Mouse (Mus musculus) spleen, postnatal 10 days (tissue): ENCODE results near the gene Hist1h2ae.
"Not testable (repeated sequence)": the region's sequence is repeated elsewhere in the genome, so short reads cannot be mapped to it uniquely, and the experiment has no call there.

Experiments used
- DNase-seq, 2 experiments: peaks; one replicate each; pipeline ENCODE4 v3.0.0; 2021 to 2022; ENCODE audit warnings: low spot score in 2 of 2

Gene Hist1h2ae

DNA sequence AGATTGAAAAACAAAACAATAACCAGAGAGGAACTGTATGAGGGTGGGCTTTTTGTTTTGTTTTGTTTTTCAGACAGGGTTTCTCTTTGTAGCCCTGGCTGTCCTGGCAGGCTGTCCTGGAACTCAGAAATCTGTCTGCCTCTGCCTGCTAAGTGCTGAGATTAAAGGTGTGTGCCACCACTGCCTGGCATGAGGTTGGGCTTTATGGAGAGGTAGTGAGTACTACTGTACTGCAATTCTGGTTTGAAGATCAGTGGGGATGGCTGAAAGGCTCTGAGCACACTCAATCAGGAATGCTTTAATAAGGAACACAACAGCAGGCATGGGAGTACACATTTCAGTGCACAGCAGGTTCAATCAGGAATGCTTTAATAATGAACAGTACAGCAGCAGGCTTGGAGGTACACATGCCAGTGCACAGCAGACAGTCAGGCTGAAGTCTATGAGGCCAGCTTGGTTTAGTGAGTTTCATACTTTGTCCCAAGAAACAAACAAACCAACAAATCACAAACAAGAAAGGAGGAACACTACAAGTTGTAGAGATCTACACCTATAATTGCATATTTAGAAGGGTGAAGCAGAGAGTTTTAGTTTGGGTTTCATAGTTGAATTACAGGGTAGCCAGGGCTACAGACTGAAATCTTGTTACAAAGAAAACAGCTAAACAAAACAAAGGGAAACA lies 12.5 kb upstream of the Hist1h2ae start:
- DNase-seq, result peak; percentile 38 to 44

- peak; percentile 28 to 40 for DNase-seq
These were observed 11.4 kb upstream of the Hist1h2ae start for GRCm38 (mm10) chr13:23582219-23583056.

GRCm38 (mm10) chr13:23581408-23582218 lies 10.6 kb upstream of the Hist1h2ae start, which contains the start of gene Hist1h4d:
Hist1h4d (plus strand) TSS chr13:23581598.
- peak; percentile 93 to 97 for DNase-seq

GRCm38 (mm10) chr13:23577835-23578234 lies 6.8 kb upstream of the Hist1h2ae start:
- DNase-seq, result no peak

- peak in 1 of 2 experiments; percentile 47 for DNase-seq
These were observed 6.1 kb upstream of the Hist1h2ae start for GRCm38 (mm10) chr13:23576906-23577639.

GRCm38 (mm10) chr13:23576351-23576881 lies 5.4 kb upstream of the Hist1h2ae start:
- DNase-seq, result peak; percentile 38 to 50

DNA sequence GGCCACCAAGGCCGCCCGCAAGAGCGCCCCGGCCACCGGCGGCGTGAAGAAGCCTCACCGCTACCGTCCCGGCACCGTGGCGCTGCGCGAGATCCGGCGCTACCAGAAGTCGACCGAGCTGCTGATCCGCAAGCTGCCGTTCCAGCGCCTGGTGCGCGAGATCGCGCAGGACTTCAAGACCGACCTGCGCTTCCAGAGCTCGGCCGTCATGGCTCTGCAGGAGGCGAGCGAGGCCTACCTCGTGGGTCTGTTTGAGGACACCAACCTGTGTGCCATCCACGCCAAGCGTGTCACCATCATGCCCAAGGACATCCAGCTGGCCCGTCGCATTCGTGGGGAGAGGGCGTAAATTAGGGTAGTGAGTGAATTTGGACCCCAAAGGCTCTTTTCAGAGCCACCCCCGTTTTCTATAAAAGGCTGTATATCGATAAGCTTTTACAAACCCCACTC lies 4.9 kb upstream of the Hist1h2ae start:
- peak; percentile 53 to 67 for DNase-seq

GRCm38 (mm10) chr13:23575271-23575851 lies 4.3 kb upstream of the Hist1h2ae start, which contains the start of gene Hist1h3d:
Hist1h3d (plus strand) TSS chr13:23575763.
- peak; percentile 68 to 82 for DNase-seq

GRCm38 (mm10) chr13:23574546-23575170 lies 3.6 kb upstream of the Hist1h2ae start:
- DNase-seq, result not testable (repeated sequence)

- DNase-seq, result peak; percentile 91
These were observed 3.0 kb upstream of the Hist1h2ae start, which contains the start of the genes Hist1h2bf and Hist1h2ad for GRCm38 (mm10) chr13:23573898-23574524. Hist1h2bf (minus strand) TSS chr13:23574196. Hist1h2ad (plus strand) TSS chr13:23574381.

DNA sequence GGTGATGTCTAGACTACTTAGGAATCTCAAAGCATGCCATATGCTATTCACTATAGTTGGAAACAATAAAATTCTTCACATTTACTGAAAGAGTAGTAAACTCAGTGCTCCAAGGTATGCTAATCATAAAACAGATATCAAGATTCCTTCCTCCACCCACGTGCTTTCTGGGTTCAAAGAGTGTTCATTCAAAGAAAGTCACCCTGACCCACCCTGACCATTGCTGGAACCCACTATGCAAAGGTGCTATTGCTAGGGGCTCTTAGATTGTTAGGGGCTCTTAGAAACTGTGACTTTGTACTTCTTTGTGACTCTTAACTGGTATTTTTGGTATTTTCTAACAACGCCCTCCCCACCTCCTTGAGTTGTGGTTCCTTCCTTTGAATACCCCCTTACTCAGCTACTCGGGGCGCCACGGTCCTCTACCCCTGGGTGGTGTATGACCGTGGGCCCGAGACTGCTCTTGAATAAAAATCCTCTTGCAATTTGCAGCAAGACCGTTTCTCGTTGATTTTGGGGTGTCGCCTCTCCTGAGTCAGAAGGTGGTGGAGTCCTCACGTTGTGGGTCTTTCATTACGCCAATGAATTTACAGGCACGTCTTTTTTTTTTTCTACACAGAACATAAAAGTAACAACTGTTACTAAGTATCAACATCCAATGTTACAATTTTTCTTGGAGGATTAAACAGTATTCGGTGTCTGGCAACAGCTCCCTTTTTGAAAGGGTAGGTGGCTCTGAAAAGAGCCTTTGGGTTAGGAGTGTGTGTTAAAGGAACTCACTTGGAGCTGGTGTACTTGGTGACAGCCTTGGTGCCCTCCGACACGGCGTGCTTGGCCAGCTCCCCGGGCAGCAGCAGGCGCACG lies 2.2 kb upstream of the Hist1h2ae start:
- DNase-seq, result peak; percentile 61 to 65

GRCm38 (mm10) chr13:23572218-23573033 lies 1.4 kb upstream of the Hist1h2ae start:
- no peak for DNase-seq

DNA sequence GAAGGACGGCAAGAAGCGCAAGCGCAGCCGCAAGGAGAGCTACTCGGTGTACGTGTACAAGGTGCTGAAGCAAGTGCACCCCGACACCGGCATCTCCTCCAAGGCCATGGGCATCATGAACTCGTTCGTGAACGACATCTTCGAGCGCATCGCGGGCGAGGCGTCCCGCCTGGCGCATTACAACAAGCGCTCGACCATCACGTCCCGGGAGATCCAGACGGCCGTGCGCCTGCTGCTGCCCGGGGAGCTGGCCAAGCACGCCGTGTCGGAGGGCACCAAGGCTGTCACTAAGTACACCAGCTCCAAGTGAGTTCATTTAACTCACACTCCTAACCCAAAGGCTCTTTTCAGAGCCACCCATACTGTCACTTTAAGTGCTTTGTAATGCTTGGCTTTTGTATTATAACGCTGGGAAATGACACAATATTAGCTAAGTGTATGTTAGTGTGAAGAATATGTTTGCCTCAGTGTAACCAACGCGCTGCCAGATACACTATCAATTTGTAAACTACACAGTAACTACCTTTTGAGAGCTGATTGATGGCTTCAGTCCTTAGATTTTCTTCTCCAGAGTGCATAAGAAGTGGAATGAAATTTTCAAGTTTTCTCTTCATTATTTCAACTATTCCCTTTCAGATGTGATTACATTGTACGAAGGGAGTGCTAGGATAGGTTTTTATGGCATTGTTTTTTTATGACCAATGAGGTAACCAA lies 641 bp upstream of the Hist1h2ae start:
- peak in 1 of 2 experiments; percentile 60 for DNase-seq

GRCm38 (mm10) chr13:23570261-23571021 lies 579 bp downstream of the Hist1h2ae start:
- DNase-seq, result not testable (repeated sequence)

GRCm38 (mm10) chr13:23564482-23564881 lies 6.5 kb downstream of the Hist1h2ae start:
- no peak for DNase-seq
